Mouse (Mus musculus): ENCODE measurements around the gene Mut. TPM values are rescaled to one million over a fixed set of nuclear protein-coding genes. Genes with fewer than 3 reads are reported as not detected.

Mut gene
- total RNA-seq (2017): 30.6 and 31.2 TPM in 2 replicates

DNA sequence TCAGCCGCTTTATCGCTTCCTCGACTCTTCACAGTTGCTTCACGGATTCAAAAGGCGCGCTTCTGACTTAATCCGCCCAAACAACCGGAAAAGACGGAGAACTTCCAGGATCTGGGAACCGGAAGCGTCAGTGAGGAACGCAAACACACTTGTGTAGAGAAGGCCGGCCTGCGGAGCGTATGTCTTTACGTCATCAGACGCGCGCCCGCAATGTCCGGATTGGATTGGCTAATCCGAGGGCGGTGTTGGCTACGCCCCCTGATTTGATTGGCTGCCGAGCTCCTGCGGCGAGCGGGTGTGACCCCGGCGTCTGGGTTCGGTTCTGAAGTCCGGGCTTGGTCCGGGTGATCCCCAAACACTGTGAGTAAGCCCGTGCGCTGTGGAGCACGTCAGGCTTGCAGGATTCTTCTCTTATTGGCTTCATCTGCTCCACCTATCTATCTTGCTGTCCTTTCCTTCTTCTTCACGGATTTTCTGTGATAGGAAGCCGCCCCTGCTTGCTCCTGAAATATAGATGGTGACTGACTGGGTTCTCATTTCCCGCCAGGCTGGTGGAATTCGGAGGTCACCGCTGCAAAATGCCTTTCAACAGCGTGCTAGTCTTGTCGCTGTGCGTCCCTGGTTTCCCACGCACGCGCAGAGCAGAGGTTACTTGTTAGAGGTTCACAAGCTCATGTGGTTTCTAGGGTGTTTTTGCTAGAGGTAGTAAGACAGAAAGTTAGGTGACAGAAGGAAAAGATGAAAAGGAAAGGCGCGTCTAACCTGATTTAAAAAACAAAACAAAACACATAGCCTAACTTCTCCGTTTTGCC is at the start of gene Mut, which contains the start of gene Cenpq:
Gene Mut, plus strand, starts transcription at position 266 of the 812 bp plus-strand sequence.
Gene Cenpq, minus strand, starts transcription at position 628 of the 812 bp plus-strand sequence.
- peak; percentile 98 for ATAC-seq (replicated peaks; ENCODE audit: low read depth, poor library complexity, severe bottlenecking)

DNA sequence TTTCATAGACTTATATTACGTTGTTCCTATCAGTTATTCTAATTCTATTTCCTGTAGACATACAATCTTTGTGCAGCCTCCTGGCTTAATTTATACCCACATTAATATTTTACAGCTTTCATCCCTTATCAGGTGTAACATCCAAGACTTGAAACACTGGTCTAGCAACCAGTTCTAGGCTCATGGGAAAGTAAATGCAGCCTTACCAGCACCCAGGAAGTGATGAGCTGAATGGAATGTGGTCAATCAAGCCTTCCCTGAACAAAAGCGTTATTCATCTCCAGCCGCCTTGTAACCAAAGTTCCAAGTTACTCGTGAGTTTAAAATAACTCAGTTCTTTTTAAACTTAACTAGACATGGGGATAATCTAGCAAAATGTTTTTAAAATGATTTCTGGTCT is 49.3 kb upstream of the Mut start:
- ATAC-seq (replicated peaks; ENCODE audit: low read depth, poor library complexity, severe bottlenecking): no peak

DNA sequence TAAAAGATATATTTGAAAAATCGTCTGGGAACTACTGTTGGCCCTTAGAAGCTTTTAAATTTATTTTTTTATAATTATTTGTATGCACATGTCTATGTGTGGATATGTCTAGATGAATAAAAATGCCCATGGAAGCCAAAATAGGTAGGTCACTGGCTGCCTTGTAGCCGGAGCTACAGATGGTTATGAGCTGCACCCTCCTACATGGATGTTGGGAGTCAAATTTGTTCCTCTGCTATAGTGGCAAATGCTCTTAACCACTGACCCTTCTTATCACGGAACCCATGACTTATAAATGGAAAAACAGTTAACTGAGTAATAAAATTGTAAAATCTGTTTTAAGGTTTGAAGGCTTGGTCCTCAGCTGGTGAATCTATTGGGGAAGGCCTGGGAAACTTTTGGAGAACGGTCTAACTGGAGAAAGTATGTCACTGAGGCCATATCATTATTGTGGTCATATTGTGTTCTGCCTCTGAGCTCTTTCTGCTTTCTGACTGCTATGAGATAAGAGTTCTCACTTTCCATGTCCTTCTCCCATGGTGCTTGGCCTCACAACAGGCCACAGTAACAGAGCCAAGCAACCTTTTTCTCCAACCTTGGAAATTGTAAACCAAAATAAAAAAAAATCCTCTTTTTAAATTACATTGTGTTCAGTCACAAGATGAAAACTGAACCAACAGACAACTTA is 46.5 kb upstream of the Mut start:
- peak; percentile 73 for ATAC-seq (replicated peaks; ENCODE audit: low read depth, poor library complexity, severe bottlenecking)

DNA sequence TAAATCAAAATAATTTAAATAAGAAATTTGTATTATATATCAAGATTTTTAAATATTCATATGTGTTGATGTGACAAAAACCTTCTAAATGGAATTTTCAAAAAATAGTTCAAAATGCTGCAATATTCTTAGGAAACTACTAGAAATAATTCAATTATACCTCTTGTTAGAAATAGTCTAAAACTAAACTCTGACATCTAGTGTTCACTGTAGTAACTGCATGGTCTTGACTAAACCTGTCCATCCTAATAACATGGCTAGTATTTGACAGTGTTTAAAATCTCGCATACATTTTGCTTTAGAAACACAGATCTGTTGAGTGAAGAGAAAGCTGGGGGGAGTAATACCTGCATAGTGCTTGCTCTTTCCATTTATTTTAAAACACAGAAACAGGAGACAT is 37.6 kb upstream of the Mut start:
- peak; percentile 92 for ATAC-seq (replicated peaks; ENCODE audit: low read depth, poor library complexity, severe bottlenecking)

- no peak for ATAC-seq (replicated peaks; ENCODE audit: low read depth, poor library complexity, severe bottlenecking)
Measured at GRCm38 (mm10) chr17:40899783-40900363, 34.6 kb upstream of the Mut start.

DNA sequence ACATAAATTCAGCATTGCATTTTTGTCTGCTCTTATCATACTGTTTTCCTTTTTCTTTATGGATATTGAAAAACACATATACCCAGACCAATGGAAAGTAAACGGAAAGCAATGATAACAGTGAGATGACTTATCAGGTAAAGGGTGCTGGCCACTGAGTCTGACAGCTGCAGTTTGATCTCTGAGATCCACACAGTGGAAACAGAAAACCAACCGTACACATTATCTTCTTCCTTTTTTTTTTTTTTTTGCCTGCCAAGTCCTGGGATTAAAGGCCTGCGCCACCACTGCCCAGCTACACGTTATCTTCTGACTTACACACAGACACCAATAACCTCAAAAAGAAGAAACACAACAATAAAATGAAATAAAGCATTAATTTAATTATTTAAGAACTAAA is 31.1 kb upstream of the Mut start:
- peak; percentile 65 for ATAC-seq (replicated peaks; ENCODE audit: low read depth, poor library complexity, severe bottlenecking)

- no peak for ATAC-seq (replicated peaks; ENCODE audit: low read depth, poor library complexity, severe bottlenecking)
Measured at GRCm38 (mm10) chr17:40904056-40904597, 30.4 kb upstream of the Mut start.

- ATAC-seq (replicated peaks; ENCODE audit: low read depth, poor library complexity, severe bottlenecking): peak; percentile 28; the same call in 1 of the 2 replicates
Measured at GRCm38 (mm10) chr17:40904721-40905154, 29.7 kb upstream of the Mut start.

DNA sequence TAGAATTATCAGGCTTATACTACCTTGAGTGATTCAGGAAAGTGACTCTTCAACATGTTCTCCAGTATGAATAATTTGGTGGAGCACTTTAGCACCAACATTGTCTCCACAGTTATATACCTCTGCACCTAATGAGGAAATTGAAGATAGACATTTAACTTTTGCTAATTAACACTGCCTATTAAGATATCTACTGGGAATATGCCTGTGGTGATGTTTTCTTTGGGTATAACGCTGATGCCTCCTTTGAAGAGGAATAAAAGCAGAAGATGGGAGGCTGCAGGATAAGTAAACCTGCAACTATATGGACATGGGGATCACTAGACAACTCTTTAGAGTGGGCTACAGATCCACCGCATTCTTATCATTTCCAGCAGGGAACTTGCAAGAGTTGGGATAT is 20.2 kb upstream of the Mut start, which contains the start of gene Glyatl3:
Gene Glyatl3, minus strand, starts transcription at position 101 of the 400 bp plus-strand sequence.
- ATAC-seq (replicated peaks; ENCODE audit: low read depth, poor library complexity, severe bottlenecking): no peak

DNA sequence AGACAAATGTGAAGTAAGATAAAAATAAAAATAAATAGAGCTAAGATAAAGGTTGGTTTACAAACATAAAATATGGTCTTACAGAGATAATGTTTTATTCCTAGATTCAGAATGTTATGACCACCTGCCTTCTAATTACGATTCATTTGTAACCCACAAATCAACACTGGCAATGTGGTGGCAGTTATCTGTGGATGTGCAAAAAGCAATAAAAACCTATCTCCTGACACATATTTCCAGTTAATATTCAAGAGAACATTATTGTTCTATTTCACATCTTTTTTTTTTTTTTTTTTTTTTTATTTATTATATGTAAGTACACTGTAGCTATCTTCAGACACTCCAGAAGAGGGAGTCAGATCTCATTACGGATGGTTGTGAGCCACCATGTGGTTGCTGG is 19.0 kb upstream of the Mut start:
- no peak for ATAC-seq (replicated peaks; ENCODE audit: low read depth, poor library complexity, severe bottlenecking)

DNA sequence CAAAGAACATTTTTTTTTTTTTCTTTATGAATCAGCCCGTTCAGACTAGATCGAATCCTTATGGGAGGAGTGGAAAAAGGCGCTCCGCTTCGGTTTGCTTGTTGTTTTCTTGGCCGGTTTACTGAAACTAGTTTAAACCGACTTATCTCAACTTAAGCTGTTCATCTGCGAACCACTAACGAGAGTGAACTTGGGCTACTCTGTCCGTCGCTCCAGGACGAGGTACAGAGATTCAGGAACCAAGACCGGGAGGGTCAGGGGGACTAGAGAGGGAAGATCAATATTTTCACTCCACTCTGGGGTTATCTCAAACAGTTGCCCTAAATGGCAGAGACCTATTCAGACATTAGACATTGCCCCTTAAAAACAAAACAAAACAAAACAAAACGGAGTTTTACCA is 500 bp upstream of the Mut start:
- ATAC-seq (replicated peaks; ENCODE audit: low read depth, poor library complexity, severe bottlenecking): peak; percentile 26; the same call in 1 of the 2 replicates

DNA sequence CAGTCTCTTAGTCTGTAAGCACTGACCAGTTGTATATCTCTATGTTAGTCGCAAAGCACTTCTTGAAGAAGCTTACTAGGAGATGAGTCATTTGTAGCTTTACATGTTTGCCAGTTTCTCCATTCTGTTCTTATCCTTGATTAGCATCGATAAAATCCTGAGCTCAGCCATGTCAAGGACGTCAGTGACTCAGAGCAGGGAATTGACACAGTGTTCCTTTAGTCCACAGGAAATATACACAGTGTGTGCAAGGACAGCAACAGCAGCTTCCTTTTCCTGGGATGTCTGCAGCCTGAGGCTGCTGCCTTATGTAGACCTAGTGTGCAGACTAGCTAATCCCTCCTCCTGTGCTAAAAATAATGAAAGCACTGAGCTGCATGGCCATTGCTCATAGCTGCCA is 14.0 kb downstream of the Mut start:
- no peak for ATAC-seq (replicated peaks; ENCODE audit: low read depth, poor library complexity, severe bottlenecking)

DNA sequence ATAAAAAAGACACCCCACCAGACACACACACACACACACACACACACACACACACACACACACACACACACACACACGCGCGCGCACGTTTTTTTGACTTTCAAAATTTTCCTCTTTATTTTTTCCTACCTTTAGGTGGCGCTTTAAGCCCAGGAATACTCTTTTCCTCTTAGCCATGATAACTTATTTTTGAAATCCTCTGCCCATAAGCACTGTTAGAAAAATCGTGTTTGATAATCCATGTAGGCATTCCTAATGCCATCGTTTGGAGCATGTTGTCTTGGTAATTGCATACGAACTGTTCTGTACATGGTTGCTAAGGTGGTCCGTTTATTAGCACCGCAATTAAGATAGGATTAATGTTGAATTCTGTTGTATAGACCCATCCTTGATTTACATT is 43.4 kb downstream of the Mut start:
- no peak for ATAC-seq (replicated peaks; ENCODE audit: low read depth, poor library complexity, severe bottlenecking)

DNA sequence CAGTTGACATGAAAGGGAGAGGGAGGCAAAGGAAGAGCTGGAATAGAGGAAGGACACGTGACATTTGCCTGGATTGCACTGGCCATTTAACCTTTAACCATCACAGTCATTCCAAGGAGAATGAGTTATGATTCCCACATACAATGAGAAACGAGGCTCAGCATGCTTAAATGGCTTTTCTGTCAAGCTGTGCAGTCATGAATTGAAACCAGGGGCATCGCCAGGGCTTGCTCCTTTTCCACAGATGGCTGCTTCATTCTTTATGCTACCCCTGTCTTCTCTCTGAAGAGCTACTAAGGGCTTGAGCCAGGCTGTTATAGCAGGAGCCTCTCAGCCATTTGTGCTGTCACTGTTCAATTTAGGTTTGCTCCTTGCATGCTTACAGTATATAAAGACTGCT is 57.6 kb downstream of the Mut start:
- no peak for ATAC-seq (replicated peaks; ENCODE audit: low read depth, poor library complexity, severe bottlenecking)

Other genes with a start within 250 kb of the Mut start
- not detected in 2 replicates for gene Esp1, start 207.6 kb upstream of the Mut start, total RNA-seq (2017)
- not detected in 2 replicates for gene Crisp2, start 127.7 kb upstream of the Mut start, total RNA-seq (2017)
- 29.7 and 30.5 TPM in 2 replicates for gene Rhag, start 123.6 kb upstream of the Mut start, total RNA-seq (2017)
- 5.7 and 6.2 TPM in 2 replicates for gene 9130008F23Rik, start 54.1 kb upstream of the Mut start, total RNA-seq (2017)
- not detected in 2 replicates for gene Glyatl3, start 20.3 kb upstream of the Mut start, total RNA-seq (2017)
- 59.5 and 60.1 TPM in 2 replicates for gene Cenpq, start 362 bp downstream of the Mut start, total RNA-seq (2017)

Measured in common myeloid progenitor, adult 5-6 weeks (primary cell).